Mouse (Mus musculus) forebrain, embryonic 13.5 days (tissue): ENCODE data around the gene Atp2b2. TPM values are rescaled to one million over a fixed set of nuclear protein-coding genes. Genes with fewer than 3 reads are reported as not detected.

Source experiments
- ATAC-seq: fragments of 200-750 bp; cut with Nextera tagmentation; 2 replicates; pipeline ENCODE4 v1.8.0; 2017
- H3K27ac ChIP-seq: fragments of 300-500 bp; sonication (generic); 2 replicates; pipeline ENCODE4 v1.5.1; 2015; ENCODE audit warnings: inconsistent platforms, mild to moderate bottlenecking, moderate library complexity
- H3K27me3 ChIP-seq: fragments of 300-500 bp; sonication (generic); 2 replicates; pipeline ENCODE4 v1.6.1; 2015; ENCODE audit warnings: mild to moderate bottlenecking, inconsistent platforms
- H3K36me3 ChIP-seq: fragments of 300-500 bp; sonication (generic); 2 replicates; pipeline ENCODE4 v1.6.1; 2015; ENCODE audit warnings: mild to moderate bottlenecking, inconsistent platforms; ENCODE audit not compliant: poor library complexity, severe bottlenecking
- H3K4me1 ChIP-seq: fragments of 300-500 bp; sonication (generic); 2 replicates; pipeline ENCODE4 v1.6.1; 2015; ENCODE audit warnings: inconsistent platforms
- H3K4me2 ChIP-seq: fragments of 300-500 bp; sonication (generic); 2 replicates; pipeline ENCODE4 v1.6.1; 2015; ENCODE audit warnings: inconsistent platforms, mild to moderate bottlenecking, moderate library complexity
- H3K4me3 ChIP-seq: fragments of 300-500 bp; sonication (generic); 2 replicates; pipeline ENCODE4 v1.5.1; 2015; ENCODE audit warnings: mild to moderate bottlenecking, inconsistent platforms
- H3K9ac ChIP-seq: fragments of 300-500 bp; sonication (generic); 2 replicates; pipeline ENCODE4 v1.6.1; 2015; ENCODE audit warnings: mild to moderate bottlenecking, inconsistent platforms
- H3K9me3 ChIP-seq: fragments of 300-500 bp; sonication (generic); replicated peaks from 2 replicates; pipeline ENCODE4 v1.6.1; 2016; ENCODE audit warnings: inconsistent platforms
- WGBS: fragments of 180-500 bp; shearing (Covaris S2); methylation state at CpG from one replicate; pipeline ENCODE4 v1.1.7; 2015; 5-methylcytosine and 5-hydroxymethylcytosine counted together
- polyA plus RNA-seq: library from polyadenylated mRNA; unstranded; fragments of >200 nt; fragmentation: Nextera tagmentation; extraction: Ambion mirVana; gene quantifications from 2 replicates; pipeline ENCODE4 v1.2.1, GENCODE M21; 2015

The Atp2b2 gene
- polyA plus RNA-seq, 1 experiment from 2014 or later: 15.5 TPM

DNA sequence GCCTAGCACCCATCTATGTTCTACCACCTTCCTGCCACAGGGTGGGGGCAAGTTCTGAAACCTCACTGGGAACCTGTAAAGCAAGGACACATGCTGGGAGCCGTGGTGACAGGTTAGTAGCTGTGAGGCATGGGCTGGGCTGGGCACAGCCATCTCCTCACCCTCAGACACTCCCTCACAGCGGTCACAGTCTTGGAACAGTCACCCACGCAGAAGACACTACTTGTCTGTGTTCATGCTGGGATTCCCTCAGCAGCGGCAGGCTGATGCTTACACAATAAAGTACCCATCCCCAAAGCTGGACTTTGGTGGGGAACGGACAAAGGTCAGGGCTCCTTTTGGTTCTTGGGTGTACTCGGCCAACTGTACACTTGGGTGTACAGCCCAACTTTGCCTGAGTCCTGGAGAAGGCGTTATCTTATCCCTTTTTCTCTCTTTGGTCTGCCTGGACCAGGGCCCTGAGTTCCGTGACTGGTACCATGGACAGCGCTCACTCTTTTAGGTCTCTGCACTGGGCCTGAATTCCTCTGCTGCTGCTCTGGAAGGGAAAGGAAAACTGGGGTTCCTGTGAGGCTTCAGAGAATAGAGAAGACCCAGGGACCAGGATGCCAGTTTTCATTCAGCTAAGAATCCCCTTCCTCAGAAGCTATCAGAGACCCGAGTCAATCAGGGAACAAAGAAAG is 160.7 kb downstream of the Atp2b2 start:
- ATAC-seq: no peak
- Histone ChIP-seq H3K4me2 (no peak overlapping the region), H3K9ac (no peak overlapping the region), H3K36me3 (no peaks in the 10 kb centered on the region), H3K4me3 (no peak overlapping the region), H3K9me3 (no peaks in the 10 kb centered on the region), H3K4me1 (peaks cover 18% of the 10 kb centered on the region), H3K27me3 (no peaks in the 10 kb centered on the region), H3K27ac (no peak overlapping the region)
- 53% methylated on average over 10 of the region's 10 CpGs for WGBS

DNA sequence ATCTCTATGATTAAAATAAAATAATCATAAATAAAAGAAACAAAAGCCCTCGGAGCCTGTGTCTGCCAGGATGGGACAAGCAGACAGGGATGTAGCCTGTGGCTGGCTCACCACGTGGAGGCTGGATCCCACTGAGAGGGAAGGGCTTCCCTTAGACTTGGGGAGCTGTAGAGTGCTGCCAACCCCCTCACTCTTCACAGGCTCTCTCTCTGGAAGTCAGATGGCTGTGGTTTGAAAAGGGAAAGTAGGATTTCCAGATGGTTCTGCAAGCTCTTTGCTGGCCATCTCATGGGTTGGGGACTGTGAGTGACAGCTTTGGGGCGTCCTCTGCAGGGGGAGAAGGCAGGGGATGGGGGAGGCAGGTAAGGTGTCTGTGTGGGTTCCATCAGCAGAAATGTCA is 163.0 kb downstream of the Atp2b2 start:
- WGBS: 61% methylated on average over 3 of the region's 3 CpGs
- Histone ChIP-seq H3K27ac (no peak overlapping the region), H3K27me3 (no peaks in the 10 kb centered on the region), H3K9me3 (no peaks in the 10 kb centered on the region), H3K4me2 (no peak overlapping the region), H3K36me3 (no peaks in the 10 kb centered on the region), H3K4me1 (peaks cover 13% of the 10 kb centered on the region), H3K4me3 (no peak overlapping the region), H3K9ac (no peak overlapping the region)
- no peak for ATAC-seq

GRCm38 (mm10) chr6:113878510-113879128 is 163.8 kb downstream of the Atp2b2 start:
- Histone ChIP-seq H3K27me3 (no peaks in the 10 kb centered on the region), H3K4me2 (no peak overlapping the region), H3K36me3 (no peaks in the 10 kb centered on the region), H3K4me1 (peaks cover 11% of the 10 kb centered on the region), H3K9ac (no peak overlapping the region), H3K27ac (no peak overlapping the region), H3K4me3 (no peak overlapping the region), H3K9me3 (no peaks in the 10 kb centered on the region)
- ATAC-seq: no peak
- 85% methylated on average over 8 of the region's 8 CpGs for WGBS

- Histone ChIP-seq H3K9me3 (no peaks in the 10 kb centered on the region), H3K27ac (no peak overlapping the region), H3K4me1 (peaks cover 8% of the 10 kb centered on the region; the same call in 1 of the 2 replicates), H3K36me3 (no peaks in the 10 kb centered on the region), H3K27me3 (no peaks in the 10 kb centered on the region), H3K4me2 (no peak overlapping the region), H3K9ac (no peak overlapping the region), H3K4me3 (no peak overlapping the region)
- 82% methylated on average over 3 of the region's 3 CpGs for WGBS
- ATAC-seq: no peak
These were observed 165.8 kb downstream of the Atp2b2 start for GRCm38 (mm10) chr6:113876585-113876984.

GRCm38 (mm10) chr6:113875201-113875600 is 167.2 kb downstream of the Atp2b2 start:
- no peaks in the 10 kb centered on the region for H3K36me3 ChIP-seq
- no peaks in the 10 kb centered on the region for H3K27me3 ChIP-seq
- 84% methylated on average over 2 of the region's 2 CpGs for WGBS
- no peak for ATAC-seq
- no peak overlapping the region for H3K27ac ChIP-seq
- peaks cover 8% of the 10 kb centered on the region; the same call in 1 of the 2 replicates for H3K4me1 ChIP-seq
- no peak overlapping the region for H3K4me2 ChIP-seq
- no peak overlapping the region for H3K4me3 ChIP-seq
- H3K9me3 ChIP-seq: no peaks in the 10 kb centered on the region
- no peak overlapping the region for H3K9ac ChIP-seq

DNA sequence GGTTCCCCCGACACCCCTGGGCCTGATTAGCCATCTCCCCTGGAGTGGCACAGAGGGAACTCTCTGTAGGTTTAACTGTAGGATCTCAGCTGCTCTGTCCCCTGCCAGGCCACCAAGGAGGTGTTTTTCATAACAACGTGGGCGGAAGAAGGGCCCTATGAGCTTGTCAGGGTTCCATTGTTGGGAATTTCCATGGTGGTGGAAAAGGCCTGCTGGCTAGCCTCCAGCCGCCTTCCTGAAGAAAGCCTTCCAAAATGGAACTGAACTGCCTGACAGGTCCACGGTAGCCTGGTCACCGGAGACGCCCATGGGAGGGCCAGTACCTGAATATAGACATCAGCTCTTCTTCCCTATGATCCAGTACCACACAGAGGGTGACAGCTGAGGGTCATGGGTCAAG is 169.8 kb downstream of the Atp2b2 start:
- H3K36me3 ChIP-seq: no peaks in the 10 kb centered on the region
- no peak for ATAC-seq
- H3K9me3 ChIP-seq: no peaks in the 10 kb centered on the region
- 67% methylated on average over 7 of the region's 7 CpGs for WGBS
- no peak overlapping the region for H3K27ac ChIP-seq
- H3K4me2 ChIP-seq: no peak overlapping the region
- no peak overlapping the region for H3K4me3 ChIP-seq
- H3K9ac ChIP-seq: no peak overlapping the region
- H3K27me3 ChIP-seq: no peaks in the 10 kb centered on the region
- peaks cover 8% of the 10 kb centered on the region; the same call in 1 of the 2 replicates for H3K4me1 ChIP-seq

GRCm38 (mm10) chr6:113870775-113871174 is 171.6 kb downstream of the Atp2b2 start:
- H3K9ac ChIP-seq: no peak overlapping the region
- no peak overlapping the region for H3K4me2 ChIP-seq
- no peaks in the 10 kb centered on the region for H3K36me3 ChIP-seq
- no peak overlapping the region for H3K4me3 ChIP-seq
- H3K27me3 ChIP-seq: no peaks in the 10 kb centered on the region
- ATAC-seq: no peak
- 80% methylated on average over 9 of the region's 9 CpGs for WGBS
- H3K9me3 ChIP-seq: no peaks in the 10 kb centered on the region
- peaks cover 12% of the 10 kb centered on the region; the same call in 1 of the 2 replicates for H3K4me1 ChIP-seq
- H3K27ac ChIP-seq: no peak overlapping the region

DNA sequence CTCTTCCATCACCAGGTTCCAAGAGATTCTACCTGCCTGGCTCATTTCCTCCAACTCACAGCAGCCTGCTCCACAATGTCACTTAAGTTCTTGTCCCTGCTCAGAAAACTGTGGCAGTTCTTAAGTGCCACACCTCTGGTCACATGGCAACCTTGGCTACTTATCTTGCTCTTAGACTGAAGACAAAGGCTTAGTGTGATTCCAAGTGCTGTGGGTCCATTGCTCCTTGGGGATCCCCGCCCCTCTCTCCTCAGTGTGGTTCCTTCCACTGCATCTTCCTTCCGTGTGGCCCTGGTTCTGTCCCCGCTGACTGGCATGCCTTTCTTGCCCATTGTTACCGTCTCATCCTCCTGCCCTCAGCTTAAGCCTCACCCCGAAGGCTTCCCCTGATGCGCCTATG is 173.9 kb downstream of the Atp2b2 start:
- no peaks in the 10 kb centered on the region for H3K36me3 ChIP-seq
- H3K4me2 ChIP-seq: no peak overlapping the region
- H3K4me1 ChIP-seq: peaks cover 20% of the 10 kb centered on the region
- H3K9me3 ChIP-seq: no peaks in the 10 kb centered on the region
- no peak overlapping the region for H3K4me3 ChIP-seq
- H3K27ac ChIP-seq: no peak overlapping the region
- 78% methylated on average over 6 of the region's 6 CpGs for WGBS
- no peak overlapping the region for H3K9ac ChIP-seq
- H3K27me3 ChIP-seq: no peaks in the 10 kb centered on the region
- ATAC-seq: no peak

GRCm38 (mm10) chr6:113865699-113866098 is 176.7 kb downstream of the Atp2b2 start:
- H3K4me1 ChIP-seq: peaks cover 27% of the 10 kb centered on the region
- ATAC-seq: no peak
- H3K4me3 ChIP-seq: no peak overlapping the region
- H3K27me3 ChIP-seq: no peaks in the 10 kb centered on the region
- H3K4me2 ChIP-seq: no peak overlapping the region
- no peak overlapping the region for H3K9ac ChIP-seq
- no peak overlapping the region for H3K27ac ChIP-seq
- H3K9me3 ChIP-seq: no peaks in the 10 kb centered on the region
- no peaks in the 10 kb centered on the region for H3K36me3 ChIP-seq
- WGBS: 68% methylated on average over 7 of the region's 7 CpGs

GRCm38 (mm10) chr6:113864812-113865211 is 177.6 kb downstream of the Atp2b2 start:
- Histone ChIP-seq H3K27ac (peak overlapping the region; percentile 40; the same call in 1 of the 2 replicates), H3K9ac (peak overlapping the region; percentile 30; the same call in 1 of the 2 replicates), H3K27me3 (no peaks in the 10 kb centered on the region), H3K36me3 (no peaks in the 10 kb centered on the region), H3K9me3 (no peaks in the 10 kb centered on the region), H3K4me3 (no peak overlapping the region), H3K4me1 (peaks cover 36% of the 10 kb centered on the region), H3K4me2 (no peak overlapping the region)
- ATAC-seq: no peak
- 71% methylated on average over 7 of the region's 8 CpGs for WGBS

GRCm38 (mm10) chr6:113862955-113863354 is 179.5 kb downstream of the Atp2b2 start:
- Histone ChIP-seq H3K4me3 (no peak overlapping the region), H3K27ac (no peak overlapping the region), H3K4me2 (no peak overlapping the region), H3K4me1 (peaks cover 53% of the 10 kb centered on the region), H3K9ac (no peak overlapping the region), H3K27me3 (no peaks in the 10 kb centered on the region), H3K9me3 (no peaks in the 10 kb centered on the region), H3K36me3 (no peaks in the 10 kb centered on the region)
- WGBS: 83% methylated on average over 4 of the region's 4 CpGs
- ATAC-seq: no peak

DNA sequence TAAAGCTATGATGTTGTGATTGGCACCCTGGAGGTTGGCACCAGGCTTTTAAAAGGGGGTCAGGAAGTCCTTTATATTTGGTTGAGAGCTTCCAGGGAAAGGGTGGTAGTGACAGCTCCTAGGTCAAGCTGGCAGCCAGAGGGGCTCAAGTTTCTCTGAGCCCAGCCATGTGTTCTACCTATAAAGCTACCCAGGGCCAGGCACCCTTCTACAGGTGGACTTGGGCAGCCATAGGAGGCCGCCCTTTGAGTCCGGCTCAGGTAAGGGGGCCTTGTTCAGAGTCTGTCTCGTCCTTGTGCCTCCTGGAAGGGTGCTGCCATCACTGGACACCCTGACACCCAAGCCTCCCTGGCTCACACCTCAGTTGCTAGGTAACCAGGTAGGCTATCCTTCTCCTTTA is 180.5 kb downstream of the Atp2b2 start:
- H3K27me3 ChIP-seq: no peaks in the 10 kb centered on the region
- H3K9me3 ChIP-seq: no peaks in the 10 kb centered on the region
- H3K9ac ChIP-seq: no peak overlapping the region
- WGBS: 85% methylated on average over 3 of the region's 3 CpGs
- no peak for ATAC-seq
- H3K36me3 ChIP-seq: no peaks in the 10 kb centered on the region
- peaks cover 63% of the 10 kb centered on the region for H3K4me1 ChIP-seq
- H3K4me3 ChIP-seq: no peak overlapping the region
- peak overlapping the region; percentile 85 for H3K27ac ChIP-seq
- H3K4me2 ChIP-seq: no peak overlapping the region
